Mouse (Mus musculus) megakaryocyte, embryonic 14.5 days (primary cell): ENCODE data around the gene Cald1.

Experiments
- FLI1 ChIP-seq: IDR thresholded peaks from 2 replicates; pipeline ENCODE4 v1.6.1; 2012; ENCODE audit warnings: low read length, inconsistent platforms, mixed read lengths
- GATA1 ChIP-seq: IDR thresholded peaks from 3 replicates; pipeline ENCODE4 v1.6.1; 2012; ENCODE audit warnings: mixed read lengths, low read length, inconsistent platforms, borderline replicate concordance

- TF ChIP-seq GATA1 (no peak), FLI1 (no peak)
Measured at GRCm38 (mm10) chr6:34709946-34710682, 111.8 kb downstream of the Cald1 start.
